Mouse (Mus musculus) bone marrow, adult 2 months (tissue): ENCODE data around the gene Zcchc3.

ENCODE experiments used
- CTCF ChIP-seq: fragments of 200-500 bp; IDR thresholded peaks from 2 replicates; pipeline ENCODE4 v1.5.1; 2011; ENCODE audit warnings: low read length, control low read depth; ENCODE audit not compliant: control insufficient read depth, insufficient read depth
- POLR2A ChIP-seq: fragments of 200-500 bp; IDR thresholded peaks from 2 replicates; pipeline ENCODE4 v1.6.1; 2011; ENCODE audit warnings: low read depth, mild to moderate bottlenecking, control low read depth, low read length, borderline replicate concordance; ENCODE audit not compliant: control insufficient read depth

DNA sequence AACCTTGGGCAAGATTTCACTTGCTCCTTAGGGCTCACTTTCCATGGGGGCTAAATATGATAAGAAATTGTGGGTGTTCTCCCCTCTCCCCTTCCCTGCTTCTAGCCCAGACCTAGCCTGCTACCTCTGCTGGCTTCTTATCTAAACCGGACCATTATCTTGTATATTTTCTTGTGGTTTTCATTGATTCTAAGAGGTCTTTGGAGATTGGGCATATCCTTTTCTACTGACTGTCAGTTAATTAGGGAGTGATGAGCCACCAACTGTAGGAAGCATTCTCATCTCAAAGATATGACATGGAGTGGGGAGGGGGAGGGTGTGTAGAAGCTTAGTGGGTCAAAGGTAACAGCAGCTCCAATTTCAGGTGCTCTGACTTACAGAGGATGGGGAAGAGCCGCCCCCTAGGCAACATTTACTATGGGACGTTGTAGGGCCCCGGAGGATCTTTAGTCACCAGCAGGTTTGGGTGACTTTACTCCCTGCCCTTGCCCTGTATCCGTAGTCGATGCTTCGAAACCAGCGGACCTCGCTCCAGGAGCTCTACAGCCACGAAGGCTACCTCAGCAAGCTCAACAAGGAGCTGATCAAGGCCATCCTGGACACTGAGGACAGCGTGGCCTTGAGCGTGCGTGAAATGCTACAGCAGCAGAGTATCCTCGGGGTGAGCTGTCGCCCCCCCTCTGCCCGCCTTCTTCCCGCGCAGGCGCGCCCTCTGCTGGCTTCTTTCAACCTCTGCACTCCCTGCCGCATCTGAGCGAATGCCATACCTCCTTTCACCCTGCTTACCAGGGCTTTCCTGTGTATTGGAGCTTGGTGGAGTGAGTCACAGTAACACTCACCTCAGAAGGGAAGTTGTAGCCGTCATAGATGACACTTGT lies 22.4 kb upstream of the Zcchc3 start:
- TF ChIP-seq CTCF (peak; percentile 82), POLR2A (no peak)
